8 mouse cellular contexts compared by ENCODE assay signal in the genomic region with DNA sequence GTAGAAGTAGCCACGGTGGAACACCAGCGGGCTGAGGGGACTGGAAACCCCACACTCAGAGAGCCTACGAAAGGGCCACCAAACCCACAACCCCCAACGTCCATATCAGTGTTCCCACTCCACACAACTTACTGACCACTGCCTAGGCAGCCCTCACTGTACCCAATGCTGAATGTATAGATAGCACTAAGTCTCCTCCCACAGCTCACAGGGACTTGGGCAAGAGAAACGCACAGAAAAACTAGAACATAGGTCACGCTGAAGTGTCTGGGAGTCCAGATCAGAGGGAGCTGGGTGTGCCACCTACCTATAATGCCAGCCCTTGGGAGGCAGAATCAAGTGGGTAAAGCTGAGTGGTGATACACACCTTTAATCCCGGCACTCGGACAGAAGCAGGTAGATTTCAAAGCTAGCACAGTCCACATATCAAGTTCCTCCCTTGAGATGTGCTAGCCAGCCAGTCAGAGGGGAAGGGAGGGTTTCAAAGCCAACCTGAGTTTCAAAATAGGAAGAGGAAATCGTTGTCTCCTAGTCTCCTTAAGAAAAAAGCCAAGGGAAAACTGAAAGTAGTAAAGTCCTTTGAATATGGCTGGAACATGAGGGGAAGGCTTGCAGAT. TPM values are rescaled to one million over a fixed set of nuclear protein-coding genes. Genes with fewer than 3 reads are reported as not detected.
DNase-seq lines count a peak whose midpoint lies in the region; ATAC-seq lines count a peak whose summit lies in the region.

No protein-coding gene starts in this region.

- no peak overlapping the region for H3K27ac ChIP-seq in embryonic facial prominence, embryonic 15.5 days (replicated peaks)
- H3K27ac ChIP-seq in intestine, embryonic 15.5 days: peak overlapping the region; percentile 83
- H3K27ac ChIP-seq in midbrain, embryonic 10.5 days (replicated peaks): no peak overlapping the region

- DNase-seq in adrenal gland, postnatal 10 days: peak; percentile 23
- DNase-seq in adrenal gland, adult 8-10 months: no peak
- no peak for DNase-seq in midbrain, embryonic 10.5 days (ENCODE audit: low spot score)
- no peak for DNase-seq in urinary bladder, postnatal 10 days (ENCODE audit: low spot score)
- DNase-seq in right cerebral cortex, postnatal 4 days: no peak
- no peak for DNase-seq in adrenal gland, adult 18-20 months (ENCODE audit: low spot score in 2 of 2)

- peak overlapping the region; percentile 80; the same call in 1 of the 2 replicates for H3K4me2 ChIP-seq in embryonic facial prominence, embryonic 15.5 days (replicated peaks)
- H3K4me2 ChIP-seq in intestine, embryonic 15.5 days (replicated peaks): peak overlapping the region; percentile 87

- no peaks in the 10 kb centered on the region for H3K9me3 ChIP-seq in embryonic facial prominence, embryonic 15.5 days (replicated peaks)
- H3K9me3 ChIP-seq in intestine, embryonic 15.5 days: no peaks in the 10 kb centered on the region
- no peaks in the 10 kb centered on the region for H3K9me3 ChIP-seq in midbrain, embryonic 10.5 days (replicated peaks)

- H3K27me3 ChIP-seq in embryonic facial prominence, embryonic 15.5 days: no peaks in the 10 kb centered on the region
- H3K27me3 ChIP-seq in intestine, embryonic 15.5 days (replicated peaks): no peaks in the 10 kb centered on the region
- H3K27me3 ChIP-seq in midbrain, embryonic 10.5 days (ENCODE audit: low read depth, poor library complexity, severe bottlenecking): no peaks in the 10 kb centered on the region

- H3K4me1 ChIP-seq in embryonic facial prominence, embryonic 15.5 days: peaks cover 24% of the 10 kb centered on the region
- peaks cover 15% of the 10 kb centered on the region for H3K4me1 ChIP-seq in intestine, embryonic 15.5 days (replicated peaks)
- H3K4me1 ChIP-seq in midbrain, embryonic 10.5 days: peaks cover 40% of the 10 kb centered on the region

- no peak overlapping the region for H3K4me3 ChIP-seq in embryonic facial prominence, embryonic 15.5 days (replicated peaks)
- H3K4me3 ChIP-seq in intestine, embryonic 15.5 days (replicated peaks): peak overlapping the region; percentile 78
- peak overlapping the region; percentile 75; the same call in 1 of the 2 replicates for H3K4me3 ChIP-seq in midbrain, embryonic 10.5 days

- WGBS in embryonic facial prominence, embryonic 15.5 days: 74% methylated on average over 9 of the region's 9 CpGs
- WGBS in intestine, embryonic 15.5 days: 69% methylated on average over 9 of the region's 9 CpGs
- 87% methylated on average over 9 of the region's 9 CpGs for WGBS in midbrain, embryonic 10.5 days

- no peak for ATAC-seq in embryonic facial prominence, embryonic 15.5 days (ENCODE audit: insufficient number of reproducible peaks, low FRiP score, low TSS enrichment, low read depth)
- 0 out of 2 replicates have a peak, but pooled peaks have one; percentile 1 for ATAC-seq in intestine, embryonic 15.5 days

- H3K36me3 ChIP-seq in embryonic facial prominence, embryonic 15.5 days: no peaks in the 10 kb centered on the region
- H3K36me3 ChIP-seq in intestine, embryonic 15.5 days: no peaks in the 10 kb centered on the region
- peaks cover 10% of the 10 kb centered on the region; the same call in 1 of the 2 replicates for H3K36me3 ChIP-seq in midbrain, embryonic 10.5 days

- no peak overlapping the region for H3K9ac ChIP-seq in embryonic facial prominence, embryonic 15.5 days
- H3K9ac ChIP-seq in intestine, embryonic 15.5 days: peak overlapping the region; percentile 78; the same call in 1 of the 2 replicates

RNA-seq across cellular contexts. Expression of gene Rpia, which starts 1.9 kb away (rescaled TPM):
- total RNA-seq in adrenal gland, postnatal 10 days (2021): 10 to 100 TPM; 20.2 to 24.9 TPM
- 10 to 100 TPM; 13.7 to 23.9 (median 20.8) TPM for total RNA-seq in adrenal gland, adult 8-10 months (2022)
- polyA plus RNA-seq in embryonic facial prominence, embryonic 15.5 days (2015; fragmentation: Nextera tagmentation; extraction: Ambion mirVana): 2.9 and 3.2 TPM in 2 replicates
- polyA plus RNA-seq in intestine, embryonic 15.5 days (2015; fragmentation: Nextera tagmentation; extraction: Ambion mirVana): 4.9 and 5.0 TPM in 2 replicates
- polyA plus RNA-seq in midbrain, embryonic 10.5 days (2016; fragmentation: Nextera tagmentation; extraction: Ambion mirVana): 1.4 and 2.1 TPM in 2 replicates
- 10 to 100 TPM; 21.7 to 23.4 TPM for total RNA-seq in adrenal gland, adult 18-20 months (2021)

RNA-seq across cellular contexts. Expression of gene Eif2ak3, which starts 54.2 kb away (rescaled TPM):
- total RNA-seq in adrenal gland, postnatal 10 days (2021): 10 to 100 TPM; 17.2 to 21.7 TPM
- 10 to 100 TPM; 22.6 to 31.6 (median 27.9) TPM for total RNA-seq in adrenal gland, adult 8-10 months (2022)
- 14.2 and 14.3 TPM in 2 replicates for polyA plus RNA-seq in embryonic facial prominence, embryonic 15.5 days (2015; fragmentation: Nextera tagmentation; extraction: Ambion mirVana)
- 9.7 and 9.9 TPM in 2 replicates for polyA plus RNA-seq in intestine, embryonic 15.5 days (2015; fragmentation: Nextera tagmentation; extraction: Ambion mirVana)
- 8.0 and 8.8 TPM in 2 replicates for polyA plus RNA-seq in midbrain, embryonic 10.5 days (2016; fragmentation: Nextera tagmentation; extraction: Ambion mirVana)
- 10 to 100 TPM; 17.2 to 17.4 TPM for total RNA-seq in adrenal gland, adult 18-20 months (2021)
